Mouse (Mus musculus) adrenal gland, postnatal 36 days (tissue): ENCODE data around the gene Myo7a. TPM values are rescaled to one million over a fixed set of nuclear protein-coding genes. Genes with fewer than 3 reads are reported as not detected.

Source experiments
- DNase-seq, 2 experiments: peaks; one replicate each; pipeline ENCODE4 v3.0.0; 2021; ENCODE audit warnings: mixed read lengths in 1 of 2
- total RNA-seq, 2 experiments: library from RNA; stranded (reverse); gene quantifications; 2 replicates each; pipeline ENCODE4 v1.2.3; 2021

Myo7a gene
- total RNA-seq, 2 experiments from 2014 or later, result 102 to 124 TPM

- no peak for DNase-seq
These were observed 23.3 kb upstream of the Myo7a start for GRCm38 (mm10) chr7:98142648-98143047.

- no peak for DNase-seq
These were observed 22.9 kb upstream of the Myo7a start for GRCm38 (mm10) chr7:98142247-98142646.

GRCm38 (mm10) chr7:98141206-98141605, 21.9 kb upstream of the Myo7a start:
- DNase-seq, result peak; percentile 48 to 71

- DNase-seq, result peak in 1 of 2 experiments; percentile 33
These were observed 21.3 kb upstream of the Myo7a start for GRCm38 (mm10) chr7:98140597-98140996.

- DNase-seq, result peak; percentile 46 to 62
These were observed 19.9 kb upstream of the Myo7a start for GRCm38 (mm10) chr7:98139216-98139615.

GRCm38 (mm10) chr7:98137995-98138394, 18.7 kb upstream of the Myo7a start:
- peak; percentile 53 to 58 for DNase-seq

- DNase-seq, result no peak
These were observed 18.3 kb upstream of the Myo7a start for GRCm38 (mm10) chr7:98137583-98137982.

- no peak for DNase-seq
These were observed 12.4 kb upstream of the Myo7a start for GRCm38 (mm10) chr7:98131751-98132150.

- peak; percentile 57 to 67 for DNase-seq
These were observed 6.1 kb upstream of the Myo7a start for GRCm38 (mm10) chr7:98125473-98125872.

- peak; percentile 46 to 53 for DNase-seq
These were observed 5.4 kb upstream of the Myo7a start for GRCm38 (mm10) chr7:98124701-98125100.

- DNase-seq, result peak; percentile 56
These were observed 2.3 kb upstream of the Myo7a start for GRCm38 (mm10) chr7:98121673-98122072.

- DNase-seq, result peak; percentile 72 to 80
These were observed 1.9 kb upstream of the Myo7a start for GRCm38 (mm10) chr7:98121241-98121640.

GRCm38 (mm10) chr7:98120325-98120724, 1.0 kb upstream of the Myo7a start:
- DNase-seq, result peak; percentile 78 to 85

GRCm38 (mm10) chr7:98119961-98120232, 573 bp upstream of the Myo7a start:
- DNase-seq, result no peak

GRCm38 (mm10) chr7:98117012-98117660, 2.2 kb downstream of the Myo7a start:
- DNase-seq, result peak; percentile 89 to 91

- DNase-seq, result no peak
These were observed 4.7 kb downstream of the Myo7a start for GRCm38 (mm10) chr7:98114656-98115055.

GRCm38 (mm10) chr7:98111233-98111632, 8.1 kb downstream of the Myo7a start:
- no peak for DNase-seq

- DNase-seq, result no peak
These were observed 9.6 kb downstream of the Myo7a start for GRCm38 (mm10) chr7:98109771-98110170.

GRCm38 (mm10) chr7:98108636-98109430, 10.5 kb downstream of the Myo7a start:
- DNase-seq, result no peak

GRCm38 (mm10) chr7:98106272-98106671, 13.1 kb downstream of the Myo7a start:
- no peak for DNase-seq

GRCm38 (mm10) chr7:98104481-98105435, 14.6 kb downstream of the Myo7a start:
- DNase-seq, result peak; percentile 21 to 53

GRCm38 (mm10) chr7:98103942-98104292, 15.4 kb downstream of the Myo7a start:
- DNase-seq, result no peak
